Mouse (Mus musculus) midbrain, embryonic 11.5 days (tissue): ENCODE data around the gene Gm28778. TPM values are rescaled to one million over a fixed set of nuclear protein-coding genes. Genes with fewer than 3 reads are reported as not detected.

Source experiments
- polyA plus RNA-seq: library from polyadenylated mRNA; unstranded; fragments of >200 nt; fragmentation: Nextera tagmentation; extraction: Ambion mirVana; gene quantifications from 2 replicates; pipeline ENCODE4 v1.2.1, GENCODE M21; 2014

Gene Gm28778
- polyA plus RNA-seq, 1 experiment from 2014 or later, result not detected

Other genes with a start within 250 kb of the Gm28778 start
- gene Mstn, start 235.5 kb upstream of the Gm28778 start, polyA plus RNA-seq, result 0.15 TPM in 1 of 2 replicates, not detected in the other
- 0.30 TPM in 1 of 2 replicates, not detected in the other for gene 1700019A02Rik, start 109.5 kb upstream of the Gm28778 start, polyA plus RNA-seq
- gene Pms1, start 93 bp upstream of the Gm28778 start, polyA plus RNA-seq, result 22.5 and 25.6 TPM in 2 replicates
- gene Ormdl1, start within 50 bp of the Gm28778 start, polyA plus RNA-seq, result 104 and 111 TPM in 2 replicates
- 33.6 and 35.7 TPM in 2 replicates for gene Osgepl1, start 16.5 kb downstream of the Gm28778 start, polyA plus RNA-seq
- gene Asdurf, start 55.5 kb downstream of the Gm28778 start, polyA plus RNA-seq, result 5.9 TPM in 1 of 2 replicates, not detected in the other
- 0.82 and 2.0 TPM in 2 replicates for gene Gm28551, start 55.6 kb downstream of the Gm28778 start, polyA plus RNA-seq
- 107 and 127 TPM in 2 replicates for gene Asnsd1, start 55.6 kb downstream of the Gm28778 start, polyA plus RNA-seq